Mouse (Mus musculus): ENCODE results near the gene Olfr628.
A peak's percentile ranks its signal among the peaks of the same experiment; 100 is the strongest.
"Not testable (repeated sequence)": the region's sequence is repeated elsewhere in the genome, so short reads cannot be mapped to it uniquely, and the experiment has no call there.

Olfr628 gene

GRCm38 (mm10) chr7:103730074-103730473, at the start of gene Olfr628:
Gene Olfr628 (plus strand): TSS chr7:103730374.
- no peak for DNase-seq (ENCODE audit: low spot score in 2 of 2)

- no peak for DNase-seq (ENCODE audit: low spot score in 2 of 2)
These were observed 47.8 kb upstream of the Olfr628 start, which contains the start of gene Olfr625-ps1 for GRCm38 (mm10) chr7:103682420-103682819. Gene Olfr625-ps1 (plus strand): TSS chr7:103682720.

- DNase-seq (ENCODE audit: low spot score in 2 of 2) = no peak
These were observed 30.7 kb upstream of the Olfr628 start for GRCm38 (mm10) chr7:103699469-103699868.

DNA sequence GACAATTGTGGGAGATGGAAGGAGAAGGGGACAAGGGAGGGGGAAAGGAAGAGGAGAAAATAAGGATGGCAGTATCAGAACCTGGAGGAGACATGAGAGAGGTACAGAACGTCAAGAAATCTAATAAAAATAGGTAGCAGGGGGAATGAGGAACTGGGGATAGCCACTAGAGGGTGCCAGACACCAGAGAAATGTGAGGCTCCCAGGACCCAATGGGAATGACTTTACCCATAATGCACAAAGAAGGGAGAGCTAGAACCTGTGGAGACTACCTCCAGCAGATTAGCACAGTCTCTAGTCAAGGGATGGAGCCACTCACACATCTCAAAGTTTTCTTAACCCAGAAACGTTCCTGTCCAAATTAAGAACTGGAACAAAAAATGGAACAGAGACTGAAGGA, 18.1 kb upstream of the Olfr628 start:
- peak in 1 of 2 experiments; percentile 2 for DNase-seq (ENCODE audit: low spot score in 2 of 2)

- DNase-seq (ENCODE audit: low spot score in 2 of 2) = no peak
These were observed 15.8 kb upstream of the Olfr628 start, which contains the start of gene Olfr243 for GRCm38 (mm10) chr7:103714371-103714770. Gene Olfr243 (plus strand): TSS chr7:103714671.

GRCm38 (mm10) chr7:103716398-103716797, 13.8 kb upstream of the Olfr628 start:
- DNase-seq (ENCODE audit: low spot score in 2 of 2) = not testable (repeated sequence)

- DNase-seq (ENCODE audit: low spot score in 2 of 2) = no peak
These were observed 14.7 kb downstream of the Olfr628 start, which contains the start of gene Olfr629 for GRCm38 (mm10) chr7:103744843-103745242. Gene Olfr629 (minus strand): TSS chr7:103744943.

- no peak for DNase-seq (ENCODE audit: low spot score in 2 of 2)
These were observed 27.1 kb downstream of the Olfr628 start, which contains the start of gene Olfr630 for GRCm38 (mm10) chr7:103757233-103757632. Gene Olfr630 (minus strand): TSS chr7:103757333.

- not testable (repeated sequence) for DNase-seq (ENCODE audit: low spot score in 2 of 2)
These were observed 32.0 kb downstream of the Olfr628 start for GRCm38 (mm10) chr7:103762212-103762611.

DNA sequence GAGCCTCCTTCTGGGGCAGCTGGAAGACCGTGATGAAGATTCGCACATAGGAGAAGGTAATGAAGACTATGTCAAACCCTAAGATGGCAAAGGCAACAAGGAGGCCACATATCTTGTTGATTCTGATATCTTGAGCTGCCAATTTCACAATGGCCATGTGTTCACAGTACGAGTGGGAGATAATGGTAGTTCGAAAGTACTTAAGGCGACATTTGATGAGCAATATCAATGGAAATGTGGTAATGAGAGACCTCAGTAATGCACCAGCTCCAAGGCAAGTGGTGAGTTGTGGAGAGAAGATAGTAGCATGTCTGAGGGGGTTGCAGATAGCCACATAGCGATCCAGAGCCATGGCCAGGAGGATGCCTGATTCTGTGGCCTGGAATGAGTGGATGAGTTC, 37.5 kb downstream of the Olfr628 start:
- DNase-seq (ENCODE audit: low spot score in 2 of 2) = not testable (repeated sequence)

GRCm38 (mm10) chr7:103771494-103771893, 41.3 kb downstream of the Olfr628 start, which contains the start of gene Olfr69:
Gene Olfr69 (minus strand): TSS chr7:103771594.
- no peak for DNase-seq (ENCODE audit: low spot score in 2 of 2)

DNA sequence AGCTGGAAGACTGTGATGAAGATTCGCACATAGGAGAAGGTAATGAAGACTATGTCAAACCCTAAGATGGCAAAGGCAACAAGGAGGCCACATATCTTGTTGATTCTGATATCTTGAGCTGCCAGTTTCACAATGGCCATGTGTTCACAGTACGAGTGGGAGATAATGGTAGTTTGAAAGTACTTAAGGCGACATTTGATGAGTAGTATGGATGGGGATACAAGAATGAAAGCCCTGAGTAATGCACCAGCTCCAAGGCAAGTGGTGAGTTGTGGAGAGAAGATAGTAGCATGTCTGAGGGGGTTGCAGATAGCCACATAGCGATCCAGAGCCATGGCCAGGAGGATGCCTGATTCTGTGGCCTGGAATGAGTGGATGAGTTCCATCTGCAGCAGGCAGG, 47.5 kb downstream of the Olfr628 start:
- DNase-seq (ENCODE audit: low spot score in 2 of 2) = not testable (repeated sequence)

GRCm38 (mm10) chr7:103779598-103779997, 49.4 kb downstream of the Olfr628 start, which contains the start of gene Olfr68:
Gene Olfr68 (minus strand): TSS chr7:103779698.
- no peak for DNase-seq (ENCODE audit: low spot score in 2 of 2)

All from spleen, postnatal 36 days (tissue).